Mouse (Mus musculus) c-Kit-positive CD71-positive TER-119-positive erythroid progenitor cells, embryonic 14.5 days (primary cell): ENCODE measurements around the gene Mvp.

ENCODE experiments used
- DNase-seq: peaks from one replicate; pipeline ENCODE4 v3.0.0-alpha.2; 2013; ENCODE audit warnings: low spot score

The Mvp gene

GRCm38 (mm10) chr7:127014320-127014719 is at the start of gene Mvp:
TSS of gene Mvp (minus strand) at chr7:127014621.
- DNase-seq: peak; percentile 58

- no peak for DNase-seq
Measured at GRCm38 (mm10) chr7:127055026-127055585, 40.7 kb upstream of the Mvp start.

GRCm38 (mm10) chr7:127041851-127042672 is 27.6 kb upstream of the Mvp start, which contains the start of gene Kif22:
TSS of gene Kif22 (minus strand) at chr7:127042471.
- peak; percentile 90 for DNase-seq

GRCm38 (mm10) chr7:127031244-127031643 is 16.8 kb upstream of the Mvp start:
- no peak for DNase-seq

- DNase-seq: no peak
Measured at GRCm38 (mm10) chr7:127030172-127030571, 15.8 kb upstream of the Mvp start.

GRCm38 (mm10) chr7:127027885-127028284 is 13.5 kb upstream of the Mvp start:
- DNase-seq: no peak

- peak; percentile 99 for DNase-seq
Measured at GRCm38 (mm10) chr7:127026984-127027726, 12.7 kb upstream of the Mvp start, which contains the start of gene Maz. TSS of gene Maz (minus strand) at chr7:127027037.

GRCm38 (mm10) chr7:127026616-127026983 is 12.2 kb upstream of the Mvp start:
- DNase-seq: no peak

- no peak for DNase-seq
Measured at GRCm38 (mm10) chr7:127026161-127026600, 11.8 kb upstream of the Mvp start.

- DNase-seq: no peak
Measured at GRCm38 (mm10) chr7:127025556-127026160, 11.2 kb upstream of the Mvp start.

GRCm38 (mm10) chr7:127024755-127025555 is 10.5 kb upstream of the Mvp start:
- no peak for DNase-seq

GRCm38 (mm10) chr7:127023896-127024690 is 9.7 kb upstream of the Mvp start:
- no peak for DNase-seq

GRCm38 (mm10) chr7:127023272-127023691 is 8.9 kb upstream of the Mvp start:
- DNase-seq: no peak

- DNase-seq: no peak
Measured at GRCm38 (mm10) chr7:127022528-127023271, 8.3 kb upstream of the Mvp start.

GRCm38 (mm10) chr7:127021563-127022527 is 7.4 kb upstream of the Mvp start:
- no peak for DNase-seq

- no peak for DNase-seq
Measured at GRCm38 (mm10) chr7:127020901-127021562, 6.6 kb upstream of the Mvp start, which contains the start of the genes Gm42742 and Prrt2. TSS of gene Gm42742 (minus strand) at chr7:127021097. TSS of gene Prrt2 (minus strand) at chr7:127021211.

- no peak for DNase-seq
Measured at GRCm38 (mm10) chr7:127020491-127020890, 6.1 kb upstream of the Mvp start.

GRCm38 (mm10) chr7:127020031-127020430 is 5.6 kb upstream of the Mvp start:
- DNase-seq: no peak
